Mouse (Mus musculus): ENCODE measurements around the gene Dkkl1. TPM values are rescaled to one million over a fixed set of nuclear protein-coding genes. Genes with fewer than 3 reads are reported as not detected.

The Dkkl1 gene
- polyA plus RNA-seq, 1 experiment, result not detected

DNA sequence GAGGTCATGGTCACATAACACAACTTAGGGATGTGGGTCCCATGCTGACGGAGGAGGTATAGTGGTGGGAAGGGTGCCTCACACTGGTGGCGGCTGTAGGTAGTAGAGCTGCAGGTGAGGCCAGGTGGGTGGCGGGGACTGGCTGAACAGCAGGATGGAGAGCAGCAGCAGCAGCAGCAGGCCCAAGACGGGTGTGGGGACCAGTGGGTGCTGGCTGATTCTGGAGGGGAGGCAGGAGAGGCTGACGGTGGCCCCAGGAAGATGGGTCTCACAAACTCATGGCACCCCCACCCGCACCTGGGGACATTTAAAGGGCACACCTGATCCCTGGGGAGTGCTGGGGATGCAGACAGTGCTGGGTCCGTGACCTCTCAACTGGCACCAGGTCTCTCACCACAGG lies 28.3 kb downstream of the Dkkl1 start:
- H3K4me1 ChIP-seq (ENCODE audit: control insufficient read depth, insufficient read depth, low read length), result no peaks in the 10 kb centered on the region; the same call in 1 of the 2 replicates
- 71% methylated on average over 7 of the region's 7 CpGs for WGBS
- no peak overlapping the region for H3K27ac ChIP-seq (ENCODE audit: control insufficient read depth, insufficient read depth, low read depth, low read length, poor library complexity)

DNA sequence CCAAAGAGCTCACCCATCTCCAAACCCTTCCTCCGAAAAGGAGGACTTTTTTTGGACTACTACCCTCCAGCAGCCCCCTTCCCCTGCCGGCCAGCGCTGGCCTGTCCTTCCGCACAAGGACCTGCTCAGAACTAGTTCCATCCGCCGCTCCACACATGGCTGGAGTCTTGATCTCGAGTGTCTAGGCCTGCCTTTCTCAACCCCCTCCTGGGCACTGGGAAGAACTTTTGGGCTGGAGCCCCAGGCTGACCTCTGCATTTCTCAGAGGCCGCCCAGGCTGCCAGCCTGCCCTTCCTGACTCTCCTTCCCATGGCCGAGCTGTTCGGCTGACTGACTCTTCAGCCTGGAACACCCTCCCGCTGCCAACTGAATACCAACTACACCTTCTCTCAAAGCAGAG lies 29.3 kb downstream of the Dkkl1 start:
- no peak for TF ChIP-seq CTCF (IDR thresholded peaks at IDR 0.05; ENCODE audit: control insufficient read depth, insufficient read depth, low read length)
- 14% methylated on average over 11 of the region's 11 CpGs for WGBS
- H3K4me3 ChIP-seq (replicated peaks; ENCODE audit: control insufficient read depth, low read depth, low read length), result peak overlapping the region; percentile 15

More for the DNA sequence above, 28.3 kb downstream of the Dkkl1 start:
- TF ChIP-seq CTCF (IDR thresholded peaks at IDR 0.05; ENCODE audit: control insufficient read depth, insufficient read depth, low read length) (no peak), POLR2A (IDR thresholded peaks at IDR 0.05; ENCODE audit: borderline replicate concordance, control insufficient read depth, low read depth, low read length) (no peak)
- H3K4me3 ChIP-seq (replicated peaks; ENCODE audit: control insufficient read depth, low read depth, low read length), result no peak overlapping the region

GRCm38 (mm10) chr7:45182199-45182601 lies 29.7 kb downstream of the Dkkl1 start:
- TF ChIP-seq CTCF (IDR thresholded peaks at IDR 0.05; ENCODE audit: control insufficient read depth, insufficient read depth, low read length) (no peak), POLR2A (IDR thresholded peaks at IDR 0.05; ENCODE audit: borderline replicate concordance, control insufficient read depth, low read depth, low read length) (peak; percentile 44; the same call in 1 of the 2 replicates)
- Histone ChIP-seq H3K4me1 (ENCODE audit: control insufficient read depth, insufficient read depth, low read length) (no peaks in the 10 kb centered on the region; the same call in 1 of the 2 replicates), H3K4me3 (replicated peaks; ENCODE audit: control insufficient read depth, low read depth, low read length) (peak overlapping the region; percentile 31), H3K27ac (ENCODE audit: control insufficient read depth, insufficient read depth, low read depth, low read length, poor library complexity) (no peak overlapping the region)
- WGBS, result under 1% methylated on average over 34 of the region's 34 CpGs

More for the DNA sequence above, 29.3 kb downstream of the Dkkl1 start:
- Histone ChIP-seq H3K4me1 (ENCODE audit: control insufficient read depth, insufficient read depth, low read length) (no peaks in the 10 kb centered on the region; the same call in 1 of the 2 replicates), H3K27ac (ENCODE audit: control insufficient read depth, insufficient read depth, low read depth, low read length, poor library complexity) (no peak overlapping the region)

DNA sequence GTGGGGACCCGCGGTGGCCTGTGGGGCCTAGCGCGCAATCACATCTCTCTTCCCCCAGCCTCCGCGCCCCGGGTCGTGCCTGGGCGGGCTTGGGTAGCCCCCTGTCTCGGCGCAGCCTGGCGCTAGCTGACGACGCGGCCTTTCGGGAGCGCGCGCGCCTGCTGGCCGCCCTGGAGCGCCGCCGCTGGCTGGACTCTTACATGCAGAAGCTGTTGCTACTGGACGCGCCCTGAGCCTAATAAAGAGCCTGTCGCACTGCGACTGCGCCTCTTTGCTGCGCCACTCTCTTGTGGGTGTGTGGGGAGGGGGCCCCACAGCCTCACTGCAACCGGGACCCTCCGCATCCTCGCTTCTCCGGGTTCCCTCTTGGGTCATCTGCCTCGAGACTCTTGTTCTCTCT lies 30.4 kb downstream of the Dkkl1 start:
- H3K4me1 ChIP-seq (ENCODE audit: control insufficient read depth, insufficient read depth, low read length), result no peaks in the 10 kb centered on the region; the same call in 1 of the 2 replicates
- 8% methylated on average over 35 of the region's 35 CpGs for WGBS
- no peak overlapping the region; the same call in 1 of the 2 replicates for H3K27ac ChIP-seq (ENCODE audit: control insufficient read depth, insufficient read depth, low read depth, low read length, poor library complexity)
- no peak overlapping the region for H3K4me3 ChIP-seq (replicated peaks; ENCODE audit: control insufficient read depth, low read depth, low read length)
- TF ChIP-seq POLR2A (IDR thresholded peaks at IDR 0.05; ENCODE audit: borderline replicate concordance, control insufficient read depth, low read depth, low read length), result no peak
- TF ChIP-seq CTCF (IDR thresholded peaks at IDR 0.05; ENCODE audit: control insufficient read depth, insufficient read depth, low read length), result no peak

GRCm38 (mm10) chr7:45180896-45181477 lies 31.0 kb downstream of the Dkkl1 start, which contains the start of gene Pth2:
Gene Pth2 (plus strand): TSS chr7:45180995.
- TF ChIP-seq CTCF (IDR thresholded peaks at IDR 0.05; ENCODE audit: control insufficient read depth, insufficient read depth, low read length), result no peak
- TF ChIP-seq POLR2A (IDR thresholded peaks at IDR 0.05; ENCODE audit: borderline replicate concordance, control insufficient read depth, low read depth, low read length), result no peak
- H3K27ac ChIP-seq (ENCODE audit: control insufficient read depth, insufficient read depth, low read depth, low read length, poor library complexity), result no peak within 1 kb of the TSS; the same call in 1 of the 2 replicates
- 31% methylated on average over 20 of the region's 20 CpGs for WGBS
- H3K4me3 ChIP-seq (replicated peaks; ENCODE audit: control insufficient read depth, low read depth, low read length), result no peak within 1 kb of the TSS
- H3K4me1 ChIP-seq (ENCODE audit: control insufficient read depth, insufficient read depth, low read length), result no peaks in the 10 kb centered on the region; the same call in 1 of the 2 replicates

DNA sequence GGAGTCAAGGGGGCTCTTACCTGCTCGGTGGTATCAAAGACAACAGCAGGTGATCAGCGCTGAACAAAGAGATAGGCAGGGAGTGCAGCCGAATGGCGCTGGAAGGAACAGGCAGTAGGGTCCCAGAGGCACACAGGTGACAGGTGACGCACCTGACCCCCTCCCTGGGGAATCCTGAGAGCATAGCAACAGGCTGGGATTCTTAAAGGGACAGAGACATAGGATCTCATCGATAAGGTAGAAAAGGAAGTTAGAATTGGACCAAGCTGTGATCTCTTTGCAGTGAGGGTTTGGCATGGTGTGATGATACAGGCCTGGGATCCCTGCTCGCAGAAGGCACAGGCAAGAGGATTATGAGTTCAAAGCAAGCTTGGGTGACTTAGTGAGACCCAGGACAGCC lies 32.5 kb downstream of the Dkkl1 start, which contains the start of gene Gfy:
TSS of gene Gfy (minus strand) at position 101 of the 400 bp plus-strand sequence.
- no peak within 1 kb of the TSS for H3K27ac ChIP-seq (ENCODE audit: control insufficient read depth, insufficient read depth, low read depth, low read length, poor library complexity)
- 37% methylated on average over 7 of the region's 7 CpGs for WGBS
- H3K4me1 ChIP-seq (ENCODE audit: control insufficient read depth, insufficient read depth, low read length), result no peaks in the 10 kb centered on the region; the same call in 1 of the 2 replicates
- no peak for TF ChIP-seq CTCF (IDR thresholded peaks at IDR 0.05; ENCODE audit: control insufficient read depth, insufficient read depth, low read length)
- no peak for TF ChIP-seq POLR2A (IDR thresholded peaks at IDR 0.05; ENCODE audit: borderline replicate concordance, control insufficient read depth, low read depth, low read length)
- no peak within 1 kb of the TSS for H3K4me3 ChIP-seq (replicated peaks; ENCODE audit: control insufficient read depth, low read depth, low read length)

DNA sequence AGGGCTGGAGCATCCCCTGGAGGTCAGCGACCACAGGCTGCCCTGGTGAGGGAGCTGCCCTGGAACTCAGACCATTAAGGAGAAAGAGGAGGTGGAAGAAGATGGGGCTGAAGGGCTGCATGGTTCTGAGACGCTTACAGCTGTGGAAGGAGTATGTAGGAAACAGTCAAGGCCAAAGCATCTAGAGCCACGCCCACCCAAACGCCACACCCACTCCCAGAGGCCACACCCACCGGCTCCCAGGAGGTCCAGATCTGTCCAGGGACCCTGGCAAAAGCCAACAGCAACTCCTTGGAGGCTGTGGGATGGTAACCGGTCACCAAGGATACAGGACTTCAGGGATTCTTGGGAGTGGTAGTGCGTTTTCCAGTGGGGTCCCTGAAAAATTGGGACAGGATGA lies 33.4 kb downstream of the Dkkl1 start:
- WGBS, result 23% methylated on average over 7 of the region's 7 CpGs
- TF ChIP-seq POLR2A (IDR thresholded peaks at IDR 0.05; ENCODE audit: borderline replicate concordance, control insufficient read depth, low read depth, low read length) (no peak), CTCF (IDR thresholded peaks at IDR 0.05; ENCODE audit: control insufficient read depth, insufficient read depth, low read length) (no peak)
- H3K27ac ChIP-seq (ENCODE audit: control insufficient read depth, insufficient read depth, low read depth, low read length, poor library complexity), result no peak overlapping the region
- H3K4me3 ChIP-seq (replicated peaks; ENCODE audit: control insufficient read depth, low read depth, low read length), result no peak overlapping the region
- no peaks in the 10 kb centered on the region; the same call in 1 of the 2 replicates for H3K4me1 ChIP-seq (ENCODE audit: control insufficient read depth, insufficient read depth, low read length)

DNA sequence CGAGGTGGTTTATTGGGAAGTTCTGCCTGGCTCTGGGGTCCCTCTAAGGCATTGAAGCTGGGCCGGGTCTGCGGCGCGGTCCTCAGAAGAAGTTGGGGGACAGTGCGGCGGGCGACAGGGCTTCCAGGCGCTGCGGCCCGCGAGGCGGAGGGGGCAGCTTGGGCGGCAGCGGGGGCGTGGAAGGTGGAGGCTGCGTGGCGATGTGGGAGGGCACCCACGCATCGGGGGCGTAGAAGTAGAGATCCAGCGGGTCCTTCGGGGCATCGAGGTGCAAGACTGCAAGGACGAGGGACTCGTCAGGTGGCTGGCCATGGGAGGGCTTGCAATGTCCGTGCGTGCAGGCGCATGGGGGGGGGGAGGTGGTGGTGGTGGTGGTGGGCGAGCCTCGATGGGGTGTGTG lies 35.6 kb downstream of the Dkkl1 start:
- Histone ChIP-seq H3K4me3 (replicated peaks; ENCODE audit: control insufficient read depth, low read depth, low read length) (no peak overlapping the region), H3K27ac (ENCODE audit: control insufficient read depth, insufficient read depth, low read depth, low read length, poor library complexity) (no peak overlapping the region), H3K4me1 (ENCODE audit: control insufficient read depth, insufficient read depth, low read length) (no peaks in the 10 kb centered on the region; the same call in 1 of the 2 replicates)
- 6% methylated on average over 31 of the region's 31 CpGs for WGBS
- TF ChIP-seq POLR2A (IDR thresholded peaks at IDR 0.05; ENCODE audit: borderline replicate concordance, control insufficient read depth, low read depth, low read length), result no peak
- no peak for TF ChIP-seq CTCF (IDR thresholded peaks at IDR 0.05; ENCODE audit: control insufficient read depth, insufficient read depth, low read length)

Measured in bone marrow, adult 2 months (tissue).